Mouse (Mus musculus) layer of hippocampus, adult 8-10 months (tissue): ENCODE results near the gene Extl2. TPM values are rescaled to one million over a fixed set of nuclear protein-coding genes. Genes with fewer than 3 reads are reported as not detected.

Source experiments
- microRNA-seq, 2 experiments: library from miRNA; unstranded; fragments of <30 nt; microRNA quantifications; one replicate each; pipeline ENCODE4 v1.2.0; 2022
- total RNA-seq, 4 experiments: library from RNA; stranded (reverse); gene quantifications; 2 replicates each; pipeline ENCODE4 v1.2.4; 2022

Gene Extl2
- total RNA-seq, 4 experiments from 2014 or later: 58.0 to 68.7 (median 61.3) TPM

Small RNAs within 50 kb of the gene (microRNA-seq; reads per million reads assigned to microRNA genes)
- 0 reads per million in 2 experiments for gene Mir669n

Other genes starting within 250 kb of the Extl2 start
- gene Dph5, start 119.6 kb upstream of the Extl2 start, total RNA-seq: 10 to 100 TPM; 13.5 to 14.0 (median 13.9) TPM
- gene Slc30a7, start 56 bp upstream of the Extl2 start, total RNA-seq: 10 to 100 TPM; 24.7 to 34.0 (median 27.6) TPM
- gene Vcam1, start 122.2 kb downstream of the Extl2 start, total RNA-seq: 10 to 100 TPM; 21.2 to 29.7 (median 23.9) TPM
- 1 to 10 TPM; 3.7 to 8.8 (median 5.4) TPM for gene Gpr88, start 246.0 kb downstream of the Extl2 start, total RNA-seq